Mouse (Mus musculus): ENCODE measurements around the gene Samd14.
A peak's percentile ranks its signal among the peaks of the same experiment; 100 is the strongest.
"Not testable (repeated sequence)": the region's sequence is repeated elsewhere in the genome, so short reads cannot be mapped to it uniquely, and the experiment has no call there.

Gene Samd14

DNA sequence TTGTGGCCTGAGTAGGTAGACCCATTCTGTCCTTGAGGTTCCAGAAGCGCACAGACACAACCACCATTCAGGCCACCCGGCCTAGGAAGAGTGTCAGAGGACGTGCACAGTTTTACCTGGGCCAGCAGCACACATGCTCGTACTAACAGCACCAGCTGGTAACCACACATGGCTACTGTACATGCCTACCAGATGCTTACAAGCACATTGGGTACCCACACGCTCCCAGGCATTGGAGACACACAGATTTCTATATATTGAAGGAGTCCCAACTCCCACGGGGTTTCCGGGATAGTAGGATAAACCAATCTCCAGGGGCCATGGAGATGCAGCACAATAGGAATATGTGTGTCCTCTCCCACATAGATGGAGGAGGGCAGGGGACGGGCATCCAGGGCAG, 7.0 kb upstream of the Samd14 start:
- no peak for ATAC-seq (ENCODE audit: insufficient number of reproducible peaks, low FRiP score, low TSS enrichment)

- ATAC-seq (ENCODE audit: insufficient number of reproducible peaks, low FRiP score, low TSS enrichment) = no peak
Observed at GRCm38 (mm10) chr11:95004136-95004936, 5.3 kb upstream of the Samd14 start.

DNA sequence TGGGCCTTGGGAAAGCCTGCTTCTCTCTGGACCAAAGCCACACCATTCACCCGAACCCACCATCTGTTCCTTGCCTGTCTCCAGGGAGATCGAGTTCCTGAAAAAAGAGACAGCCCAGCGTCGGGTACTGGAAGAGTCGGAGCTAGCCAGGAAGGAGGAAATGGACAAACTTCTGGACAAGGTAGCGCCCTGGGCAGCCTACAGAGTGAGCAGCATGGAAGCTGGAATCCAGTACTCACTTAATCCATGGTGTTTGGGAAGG, 4.8 kb upstream of the Samd14 start:
- no peak for ATAC-seq (ENCODE audit: insufficient number of reproducible peaks, low FRiP score, low TSS enrichment)

DNA sequence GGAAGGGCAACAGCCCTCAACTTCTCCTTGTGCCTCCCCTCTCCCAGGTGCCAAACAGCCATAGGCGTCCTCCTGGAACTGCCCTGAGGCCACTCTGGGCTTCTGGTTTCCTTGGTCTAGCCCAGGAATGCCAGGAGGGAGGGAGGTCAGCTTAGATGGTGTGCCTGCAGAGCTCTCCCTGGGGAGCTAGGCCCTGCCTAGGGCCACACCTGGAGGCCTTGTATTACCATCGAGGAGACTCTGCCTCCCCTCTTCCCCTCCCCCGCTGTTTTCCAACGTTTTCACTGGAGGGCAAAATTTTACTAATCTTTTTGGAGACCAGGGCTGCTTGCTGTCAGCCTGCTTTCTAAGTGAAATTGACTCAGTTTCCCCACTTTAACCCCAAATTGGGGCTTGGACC, 3.6 kb upstream of the Samd14 start:
- no peak for ATAC-seq (ENCODE audit: insufficient number of reproducible peaks, low FRiP score, low TSS enrichment)

GRCm38 (mm10) chr11:95006525-95007219, 3.0 kb upstream of the Samd14 start:
- no peak for ATAC-seq (ENCODE audit: insufficient number of reproducible peaks, low FRiP score, low TSS enrichment)

- no peak for ATAC-seq (ENCODE audit: insufficient number of reproducible peaks, low FRiP score, low TSS enrichment)
Observed at GRCm38 (mm10) chr11:95007418-95007817, 2.3 kb upstream of the Samd14 start.

DNA sequence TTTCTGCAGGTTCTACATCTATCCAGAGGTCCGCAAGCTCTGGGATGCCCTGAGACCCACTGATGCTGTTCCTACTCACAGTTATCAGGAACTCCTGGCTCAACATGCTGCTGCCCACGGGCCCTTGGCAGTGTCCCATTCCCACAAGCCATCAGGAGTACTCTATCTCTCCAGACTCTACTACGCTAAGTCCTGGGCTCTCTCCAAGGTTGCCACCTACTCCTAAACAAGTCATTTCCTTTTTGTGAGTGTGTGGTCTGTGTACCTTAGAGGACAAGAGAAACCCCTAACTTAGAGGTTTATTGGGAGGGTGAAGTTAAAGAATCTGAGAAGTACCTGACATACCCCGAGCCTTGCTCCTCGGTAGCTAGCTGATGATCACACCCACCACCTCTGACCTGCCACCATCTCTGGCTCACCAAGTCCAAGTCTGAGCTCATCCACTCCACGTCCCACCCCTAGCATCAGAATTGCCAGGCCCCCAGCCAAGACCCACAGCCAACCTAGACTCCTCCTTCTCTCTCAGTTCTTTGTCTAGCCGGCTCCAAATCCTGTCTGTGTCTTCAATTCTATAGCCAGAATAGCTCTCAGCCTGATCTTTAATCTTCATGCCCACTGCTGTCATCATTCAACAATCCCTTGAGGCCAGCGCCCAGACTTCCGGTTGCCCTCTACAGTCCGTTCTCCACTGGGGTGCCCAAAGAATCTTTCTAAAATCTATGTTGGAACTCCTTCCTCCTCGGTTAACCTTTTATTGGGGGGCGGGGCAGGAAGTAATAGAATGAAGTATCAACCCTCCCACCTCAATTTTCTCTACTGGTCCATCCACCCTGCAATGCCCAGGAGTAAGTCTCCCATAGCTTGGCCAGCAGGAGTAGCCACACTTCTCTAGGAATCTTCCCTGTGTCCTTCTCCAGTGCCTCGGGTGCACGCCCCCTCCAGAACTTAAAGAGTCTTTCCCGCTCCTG, 734 bp upstream of the Samd14 start:
- ATAC-seq (ENCODE audit: insufficient number of reproducible peaks, low FRiP score, low TSS enrichment) = no peak

DNA sequence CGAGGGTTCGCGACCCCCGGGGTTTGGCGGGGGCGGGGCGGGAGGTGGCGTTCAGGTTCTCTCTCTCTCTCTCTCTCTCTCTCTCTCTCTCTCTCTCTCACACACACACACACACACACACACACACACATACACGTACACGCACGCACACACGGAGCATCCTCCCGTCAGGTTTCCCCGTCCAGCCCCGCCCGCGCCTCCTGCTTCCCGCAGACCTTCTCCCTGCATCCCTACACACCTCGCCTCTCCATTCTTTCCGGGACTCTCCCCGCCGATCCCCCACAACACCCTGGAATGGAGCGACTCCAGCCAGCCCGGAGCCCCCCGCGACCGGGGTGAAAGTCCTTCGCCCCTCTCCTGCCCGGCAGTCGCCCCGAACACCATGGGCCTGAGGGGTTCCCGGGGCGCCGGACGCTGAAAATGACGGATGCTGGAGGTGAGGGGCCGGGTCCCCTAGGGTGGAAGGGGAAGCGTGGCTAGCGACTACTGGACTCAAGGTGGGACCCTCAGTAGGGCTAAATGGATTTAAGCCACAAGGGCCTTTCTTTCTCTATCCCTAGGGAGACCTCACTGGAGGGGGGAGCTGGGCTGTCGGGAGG, 561 bp downstream of the Samd14 start:
- no peak for ATAC-seq (ENCODE audit: insufficient number of reproducible peaks, low FRiP score, low TSS enrichment)

DNA sequence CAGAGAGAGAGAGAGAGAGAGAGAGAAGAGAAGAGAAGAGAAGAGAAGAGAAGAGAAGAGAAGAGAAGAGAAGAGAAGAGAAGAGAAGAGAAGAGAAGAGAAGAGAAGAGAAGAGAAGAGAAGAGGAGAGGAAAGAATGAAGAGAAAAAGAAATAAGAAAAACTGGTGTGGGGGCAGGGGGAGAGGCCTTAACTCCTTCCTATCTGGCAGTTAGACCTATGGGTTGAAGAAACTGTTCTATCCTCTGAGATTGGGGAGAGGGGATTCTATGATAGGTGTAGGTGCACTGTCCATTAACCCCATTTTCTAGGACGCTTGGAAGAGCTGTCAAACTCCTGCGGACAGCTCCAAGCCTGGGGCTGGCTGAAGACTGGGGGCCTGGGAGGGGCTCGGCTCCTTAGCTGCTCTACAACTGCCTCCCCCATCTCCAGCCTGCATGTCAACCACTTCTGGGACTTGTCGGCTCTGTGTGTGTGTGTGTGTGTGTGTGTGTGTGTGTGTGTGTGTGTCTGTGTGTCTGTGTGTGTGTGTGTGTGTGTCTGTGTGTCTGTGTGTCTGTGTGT, 1.2 kb downstream of the Samd14 start:
- ATAC-seq (ENCODE audit: insufficient number of reproducible peaks, low FRiP score, low TSS enrichment) = not testable (repeated sequence)

- no peak for ATAC-seq (ENCODE audit: insufficient number of reproducible peaks, low FRiP score, low TSS enrichment)
Observed at GRCm38 (mm10) chr11:95011416-95011815, 1.7 kb downstream of the Samd14 start.

- ATAC-seq (ENCODE audit: insufficient number of reproducible peaks, low FRiP score, low TSS enrichment) = no peak
Observed at GRCm38 (mm10) chr11:95012075-95012474, 2.4 kb downstream of the Samd14 start.

DNA sequence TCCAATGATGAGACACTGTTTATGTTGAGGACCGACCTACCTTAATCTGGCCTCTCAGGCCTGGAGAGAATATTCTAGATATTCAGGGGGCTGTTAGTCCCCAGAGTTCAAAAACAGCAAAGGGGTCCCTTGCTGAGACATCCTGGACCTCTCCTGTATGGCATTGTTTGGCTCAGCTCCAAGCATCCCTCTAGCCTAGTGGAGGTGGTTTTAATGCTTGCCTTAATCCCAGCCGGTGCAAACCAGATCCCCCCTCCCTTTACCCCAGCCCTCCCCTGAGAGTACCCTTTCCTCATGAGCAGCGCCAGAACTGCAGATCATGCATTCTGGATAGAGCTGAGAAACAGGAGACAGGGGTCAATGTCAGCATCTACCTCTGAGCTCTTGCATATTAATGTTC, 2.8 kb downstream of the Samd14 start:
- no peak for ATAC-seq (ENCODE audit: insufficient number of reproducible peaks, low FRiP score, low TSS enrichment)

- ATAC-seq (ENCODE audit: insufficient number of reproducible peaks, low FRiP score, low TSS enrichment) = no peak
Observed at GRCm38 (mm10) chr11:95015484-95015883, 5.8 kb downstream of the Samd14 start.

GRCm38 (mm10) chr11:95022237-95022992, 12.7 kb downstream of the Samd14 start:
- no peak for ATAC-seq (ENCODE audit: insufficient number of reproducible peaks, low FRiP score, low TSS enrichment)

DNA sequence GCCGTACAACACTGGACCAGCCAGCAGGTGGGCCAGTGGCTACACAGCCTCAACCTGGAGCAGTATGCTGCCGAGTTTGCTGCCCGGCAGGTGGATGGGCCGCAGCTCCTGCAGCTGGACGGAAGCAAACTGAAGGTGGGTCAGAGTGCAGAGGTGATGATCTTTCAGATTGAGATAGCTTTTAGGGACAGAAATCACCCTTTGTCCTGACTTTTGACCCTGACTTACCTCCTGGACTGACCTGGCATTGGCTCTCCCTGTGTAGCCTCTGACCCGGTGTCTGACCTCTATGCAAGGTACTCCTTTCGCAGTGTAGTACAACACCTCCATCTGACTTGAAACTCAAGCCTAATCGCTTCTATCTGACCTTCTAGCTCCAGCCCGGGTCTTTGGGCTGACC, 13.8 kb downstream of the Samd14 start:
- no peak for ATAC-seq (ENCODE audit: insufficient number of reproducible peaks, low FRiP score, low TSS enrichment)

- peak; percentile 43; the same call in 1 of the 2 replicates for ATAC-seq (ENCODE audit: insufficient number of reproducible peaks, low FRiP score, low TSS enrichment)
Observed at GRCm38 (mm10) chr11:95024439-95025184, 14.9 kb downstream of the Samd14 start.

DNA sequence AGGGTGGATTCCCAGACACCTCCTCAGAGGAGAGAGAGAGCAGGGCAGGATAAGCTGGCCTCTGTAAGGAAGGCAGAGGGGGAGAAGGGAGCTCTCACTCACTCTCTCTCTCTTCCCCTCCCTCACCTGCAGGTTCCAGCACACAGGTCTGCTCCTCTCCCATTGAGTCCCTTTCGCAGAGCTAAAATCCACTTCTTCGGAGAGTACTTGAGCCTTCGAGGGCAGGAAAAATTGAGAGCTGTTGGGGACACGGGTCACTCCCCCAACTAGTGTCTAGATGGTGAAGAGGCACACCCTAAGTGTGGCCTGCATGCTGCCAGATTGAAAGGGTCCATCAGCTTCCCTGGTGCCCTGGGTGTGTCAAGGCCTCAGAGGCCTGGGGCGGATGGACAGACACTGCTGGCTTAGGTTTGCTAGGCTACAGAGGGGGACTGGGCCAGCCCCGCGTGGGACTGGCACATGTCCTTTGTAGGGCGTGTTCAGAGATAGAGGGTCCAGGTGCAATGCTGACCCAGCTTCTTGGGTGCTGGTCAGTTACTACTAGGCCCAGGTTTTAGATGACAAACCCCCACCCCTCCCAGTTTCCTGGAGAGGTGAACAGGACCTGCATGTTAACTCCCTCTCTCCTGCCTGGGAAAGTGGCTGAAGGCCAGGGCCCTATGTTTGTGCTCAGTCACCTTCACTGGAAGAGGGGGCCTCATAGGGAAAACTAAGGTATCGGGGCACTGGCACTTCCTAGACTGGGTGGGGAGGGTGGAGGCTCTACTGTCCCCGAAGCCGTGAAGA, 15.7 kb downstream of the Samd14 start:
- no peak for ATAC-seq (ENCODE audit: insufficient number of reproducible peaks, low FRiP score, low TSS enrichment)

GRCm38 (mm10) chr11:95026090-95026542, 16.4 kb downstream of the Samd14 start:
- ATAC-seq (ENCODE audit: insufficient number of reproducible peaks, low FRiP score, low TSS enrichment) = no peak

All from cerebellum, adult (tissue).